Mouse (Mus musculus) heart, postnatal 14 days (tissue): ENCODE measurements around the gene Yaf2. TPM values are rescaled to one million over a fixed set of nuclear protein-coding genes. Genes with fewer than 3 reads are reported as not detected.
A peak's percentile ranks its signal among the peaks of the same experiment; 100 is the strongest.
"Not testable (repeated sequence)": the region's sequence is repeated elsewhere in the genome, so short reads cannot be mapped to it uniquely, and the experiment has no call there.

Experiments
- DNase-seq, 2 experiments: peaks; one replicate each; pipeline ENCODE4 v3.0.0; 2021 to 2022
- intact Hi-C: fragments of 180-260 bp; cut with DNase I; formaldehyde crosslinking; loops from one replicate; pipeline ENCODE4 v1.15.1; 2025
- long read RNA-seq, 2 experiments: library from polyadenylated mRNA; stranded (forward); transcript quantifications; one replicate each; pipeline ENCODE4 v2.0.0; 2021
- total RNA-seq, 2 experiments: library from RNA; stranded (reverse); gene quantifications; 2 replicates each; pipeline ENCODE4 v1.2.3; 2021

Gene Yaf2
- total RNA-seq, result 10 to 100 TPM; 20.0 to 21.4 TPM
- long read RNA-seq, experiment 1, transcript Yaf2-202 (5 exons, 1,870 nt), result minor isoform, 24 of 102 reads
- long read RNA-seq, experiment 1, transcript Yaf2-201 (4 exons, 1,676 nt), result major isoform, 64 of 102 reads
- long read RNA-seq, experiment 1, partial matches to known transcripts, result 12 of 102 reads
- long read RNA-seq, experiment 1, other reads (novel, unspliced or antisense), result 2 of 102 reads
- long read RNA-seq, experiment 2, transcript Yaf2-202 (5 exons, 1,870 nt), result minor isoform, 20 of 82 reads
- long read RNA-seq, experiment 2, transcript Yaf2-201 (4 exons, 1,676 nt), result major isoform, 46 of 82 reads
- long read RNA-seq, experiment 2, partial matches to known transcripts, result 16 of 82 reads
- long read RNA-seq, experiment 2, other reads (novel, unspliced or antisense), result 0 of 82 reads

DNA sequence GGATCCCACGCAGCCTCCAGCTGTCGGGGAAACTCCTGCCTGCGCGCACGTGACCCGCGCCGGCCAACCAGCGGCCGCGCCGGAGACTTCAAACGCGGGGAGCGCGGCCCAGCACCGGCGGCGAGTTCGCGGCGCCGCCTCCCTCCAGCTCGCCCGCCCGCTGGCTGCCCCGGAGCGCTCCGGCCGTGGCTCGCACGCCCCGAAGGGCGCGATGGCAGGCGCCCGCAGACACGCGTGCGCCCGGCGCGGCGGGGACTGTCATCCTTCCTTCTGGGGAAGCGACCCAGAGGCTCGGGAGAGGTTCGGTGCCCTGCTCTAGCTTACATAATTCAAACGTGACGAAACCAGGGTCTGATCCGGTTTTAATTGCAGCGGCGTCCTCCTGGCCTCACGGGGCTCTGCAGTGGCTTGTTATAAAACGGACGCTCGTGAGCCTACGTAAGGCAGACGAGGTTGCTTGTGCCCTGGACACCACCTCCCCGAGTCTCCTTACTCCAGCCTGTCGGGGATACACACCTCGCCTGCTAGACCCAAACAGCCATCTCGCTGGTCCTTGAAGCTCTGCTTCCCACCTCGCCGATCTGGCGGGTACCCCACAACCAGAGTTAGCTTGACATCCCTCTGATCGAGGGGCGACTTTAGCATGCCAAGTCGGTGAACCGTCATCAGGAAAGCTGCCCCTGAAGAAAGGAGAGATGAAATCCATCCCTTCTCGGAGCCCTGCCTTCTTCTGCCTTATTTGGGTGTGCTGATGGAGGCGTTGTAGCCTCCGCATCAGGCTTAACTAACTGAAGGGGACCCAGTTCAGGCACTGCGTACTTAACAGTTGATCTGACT lies at the start of gene Yaf2:
TSS of gene Yaf2 (minus strand) at position 11 of the 837 bp plus-strand sequence.
- DNase-seq, result peak; percentile 89 to 93
- intact Hi-C loops, result loop anchor here (2.0 to 5.0 kb wide), 3 partner anchors 62 to 180 kb away; partner anchors contain the start of genes Gxylt1, Pphln1 and Zcrb1

DNA sequence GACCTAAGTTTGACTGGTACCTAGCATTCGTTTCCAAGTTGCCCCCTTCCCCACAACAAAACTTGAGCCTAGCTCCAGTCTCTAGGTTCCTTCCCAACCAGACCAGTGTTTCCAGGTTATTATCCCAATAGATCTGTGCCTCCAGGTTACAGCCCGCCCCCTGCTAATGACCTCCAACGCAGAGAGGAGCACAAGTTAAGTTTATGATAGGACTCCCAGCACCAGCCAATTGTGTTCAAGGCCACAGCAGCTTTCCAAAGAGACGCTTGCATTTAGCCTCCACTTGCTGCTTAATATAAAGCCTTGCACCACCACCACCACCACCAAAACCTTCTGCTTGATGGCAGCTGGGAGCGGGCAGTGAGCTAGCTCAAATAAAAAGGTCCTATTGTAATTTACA lies 44.6 kb upstream of the Yaf2 start:
- DNase-seq, result no peak
- intact Hi-C loops, result loop anchor here (5.0 kb wide), 1 partner anchor 56 kb away; no protein-coding TSS in a partner anchor

DNA sequence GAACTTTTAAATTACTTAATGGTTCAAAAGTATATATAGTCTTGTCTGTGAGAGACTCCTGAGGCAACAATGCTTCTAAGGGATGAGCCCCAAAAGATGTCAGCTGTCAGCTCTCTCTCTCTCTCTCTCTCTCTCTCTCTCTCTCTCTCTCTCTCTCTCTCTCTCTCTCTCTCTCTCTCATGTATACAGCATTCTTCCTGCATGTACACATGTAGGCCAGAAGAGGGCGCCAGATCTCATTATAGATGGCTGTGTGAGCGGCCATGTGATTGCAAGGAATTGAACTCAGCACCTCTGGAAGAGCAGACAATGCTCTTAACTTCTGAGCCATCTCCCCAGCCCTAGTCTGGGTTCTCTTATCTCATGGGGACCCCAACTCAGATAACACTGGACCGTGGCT lies 42.4 kb upstream of the Yaf2 start:
- DNase-seq, result no peak
- intact Hi-C loops, result no loop called here

DNA sequence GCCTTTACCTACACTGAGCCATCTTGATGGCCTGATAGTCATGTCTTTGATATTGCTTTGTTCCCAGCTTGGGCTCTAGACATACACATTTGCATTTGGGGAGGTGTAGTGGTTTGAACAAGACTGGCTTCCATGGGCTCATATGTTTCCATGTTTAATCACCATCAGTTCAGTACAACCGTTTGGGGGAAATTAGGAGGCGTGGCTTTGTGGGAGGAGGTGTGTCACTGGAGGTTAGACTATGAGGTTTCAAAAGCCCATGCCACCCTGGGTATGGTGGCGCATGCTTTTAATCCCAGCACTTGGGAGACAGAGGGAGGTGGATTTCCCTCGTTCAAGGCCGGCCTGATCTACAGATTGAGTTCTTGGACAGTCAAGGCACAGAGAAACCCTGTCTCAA lies 39.0 kb upstream of the Yaf2 start:
- intact Hi-C loops, result no loop called here
- DNase-seq, result no peak

DNA sequence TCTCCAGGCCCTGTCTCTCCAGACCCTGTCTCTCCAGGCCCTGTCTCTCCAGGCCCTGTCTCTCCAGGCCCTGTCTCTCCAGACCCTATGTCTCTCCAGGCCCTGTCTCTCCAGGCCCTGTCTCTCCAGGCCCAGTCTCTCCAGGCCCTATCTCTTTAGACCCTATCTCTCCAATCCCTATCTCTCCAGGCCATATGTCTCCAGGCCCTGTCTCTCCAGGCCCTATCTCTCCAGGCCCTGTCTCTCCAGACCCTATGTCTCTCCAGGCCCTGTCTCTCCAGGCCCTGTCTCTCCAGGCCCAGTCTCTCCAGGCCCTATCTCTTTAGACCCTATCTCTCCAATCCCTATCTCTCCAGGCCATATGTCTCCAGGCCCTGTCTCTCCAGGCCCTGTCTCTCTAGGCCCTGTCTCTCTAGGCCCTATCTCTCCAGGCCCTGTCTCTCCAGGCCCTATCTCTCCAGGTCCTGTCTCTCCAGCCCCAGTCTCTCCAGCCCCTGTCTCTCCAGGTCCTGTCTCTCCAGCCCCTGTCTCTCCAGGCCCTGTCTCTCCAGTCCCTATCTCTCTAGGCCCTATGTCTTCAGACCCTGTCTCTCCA lies 35.9 kb upstream of the Yaf2 start:
- intact Hi-C loops, result not testable (repeated sequence)

DNA sequence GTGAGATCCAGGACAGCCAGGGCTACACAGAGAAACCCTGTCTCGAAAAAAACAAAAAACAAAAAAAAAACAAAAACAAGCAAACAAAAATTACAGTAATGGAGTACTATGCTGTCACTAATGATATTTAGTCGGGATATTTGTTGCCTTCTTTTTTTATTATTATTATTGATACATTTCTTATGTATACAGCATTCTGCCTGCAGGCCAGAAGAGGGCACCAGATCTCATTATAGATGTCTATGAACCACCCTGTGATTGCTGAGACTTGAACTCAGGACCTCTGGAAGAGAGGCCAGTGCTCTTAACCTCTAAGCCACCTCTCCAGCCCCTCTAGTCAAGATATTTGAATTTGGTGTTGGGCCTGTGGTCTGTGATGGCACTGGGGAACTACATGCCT lies 35.1 kb upstream of the Yaf2 start:
- intact Hi-C loops, result no loop called here
- DNase-seq, result no peak

More for the DNA sequence above, 35.9 kb upstream of the Yaf2 start:
- not testable (repeated sequence) for DNase-seq

DNA sequence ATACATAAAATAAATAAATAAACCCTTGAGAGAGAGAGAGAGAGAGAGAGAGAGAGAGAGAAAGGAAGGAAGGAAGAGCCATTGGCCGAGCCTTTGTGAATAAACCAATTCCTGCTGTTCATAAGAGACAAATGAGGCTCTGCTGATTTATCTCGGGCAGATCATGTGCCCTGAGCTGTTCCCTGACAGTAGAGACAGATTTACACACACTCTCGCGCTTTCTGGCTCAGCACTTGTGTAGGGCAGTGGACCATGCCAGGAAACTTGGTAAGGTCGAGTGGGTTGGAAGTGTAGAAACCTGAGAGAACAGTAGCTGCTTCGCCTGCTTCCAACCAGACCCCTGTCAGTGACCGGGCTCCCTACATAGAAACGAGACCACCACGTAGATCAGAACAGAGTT lies 31.8 kb upstream of the Yaf2 start:
- DNase-seq, result no peak
- intact Hi-C loops, result no loop called here

DNA sequence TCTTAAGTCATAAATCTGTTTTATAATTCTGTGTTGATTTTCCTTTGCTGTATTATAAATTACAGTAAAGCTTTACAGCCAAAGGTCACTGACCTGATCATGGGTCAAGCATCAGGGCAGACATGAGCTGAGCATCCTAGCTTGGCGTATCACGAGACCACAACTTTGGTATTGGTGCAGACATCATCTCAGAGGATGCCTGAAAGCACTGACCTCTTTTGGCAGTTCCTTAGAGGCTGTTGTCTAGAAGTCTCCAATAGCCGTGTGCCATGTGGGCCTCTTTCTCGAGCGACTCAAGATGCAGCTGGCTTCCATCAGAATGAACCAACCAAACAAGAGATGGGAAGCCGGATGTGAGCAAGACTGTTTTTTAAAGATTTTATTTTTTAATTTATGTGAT lies 28.8 kb upstream of the Yaf2 start:
- intact Hi-C loops, result no loop called here
- no peak for DNase-seq

DNA sequence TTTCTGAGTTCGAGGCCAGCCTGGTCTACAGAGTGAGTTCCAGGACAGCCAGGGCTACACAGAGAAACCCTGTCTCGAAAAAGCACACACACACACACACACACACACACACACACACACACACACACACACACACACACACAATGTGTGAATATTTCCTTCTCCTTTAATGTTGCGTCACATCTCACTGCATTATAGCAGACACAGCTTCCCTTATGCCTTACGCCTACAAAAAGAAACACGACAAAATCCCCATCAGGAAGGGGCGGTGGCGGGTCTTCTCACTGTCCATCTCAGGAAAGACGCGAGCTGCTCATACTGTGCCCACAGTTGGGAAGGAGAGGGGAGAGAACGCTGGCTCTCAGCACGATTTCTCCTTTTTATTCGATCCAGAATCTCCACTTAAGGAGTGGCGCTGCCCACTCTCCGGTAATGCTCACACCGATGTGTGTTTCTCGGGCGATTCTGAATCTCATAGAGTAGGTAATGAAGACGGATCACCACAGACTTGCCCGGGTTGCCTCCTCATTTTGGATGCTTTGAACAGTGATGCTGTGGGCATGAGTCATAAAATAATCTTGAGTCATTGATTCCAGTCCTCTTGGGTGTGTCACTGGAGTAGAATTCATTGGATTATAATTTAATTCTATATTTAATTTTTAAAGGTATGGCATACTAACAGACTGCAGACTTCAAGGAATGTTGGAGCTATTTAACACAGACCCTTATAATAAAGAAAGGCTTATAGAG lies 21.8 kb upstream of the Yaf2 start:
- intact Hi-C loops, result no loop called here
- no peak for DNase-seq

DNA sequence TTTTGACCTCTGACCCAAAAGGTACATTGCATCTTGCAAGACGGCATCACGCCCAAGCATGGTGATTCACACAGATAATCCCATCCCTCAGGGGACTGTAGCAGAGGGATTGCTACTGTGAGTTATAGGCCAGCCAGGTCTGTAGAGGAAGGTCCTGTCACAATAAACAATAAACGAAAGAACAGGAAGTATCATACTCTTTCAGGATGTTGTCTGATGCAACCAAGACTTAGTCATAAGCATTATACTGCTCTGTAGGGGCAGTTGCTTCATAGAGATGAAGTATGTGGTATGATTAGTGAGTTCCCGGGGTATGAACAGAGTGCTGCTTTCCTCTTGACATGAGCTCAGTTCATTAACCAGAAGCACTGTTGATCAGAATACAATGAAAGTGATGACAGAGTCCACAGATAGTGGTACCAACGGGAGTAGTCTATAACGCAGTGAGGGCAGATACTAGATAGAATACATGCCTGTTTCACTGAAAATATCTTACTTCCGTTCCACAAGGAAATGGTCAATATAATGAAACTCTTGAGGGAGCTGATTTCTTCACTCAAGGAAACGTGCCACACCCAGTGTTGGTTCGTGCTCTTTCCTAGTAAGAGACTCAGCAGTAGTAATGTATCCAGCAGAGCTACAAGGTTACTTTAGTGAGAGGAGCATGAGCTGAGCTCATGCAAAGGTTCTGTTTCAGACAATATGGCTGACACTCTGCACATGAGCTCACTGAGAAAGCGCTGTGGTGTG lies 4.1 kb upstream of the Yaf2 start:
- DNase-seq, result no peak
- intact Hi-C loops, result no loop called here

DNA sequence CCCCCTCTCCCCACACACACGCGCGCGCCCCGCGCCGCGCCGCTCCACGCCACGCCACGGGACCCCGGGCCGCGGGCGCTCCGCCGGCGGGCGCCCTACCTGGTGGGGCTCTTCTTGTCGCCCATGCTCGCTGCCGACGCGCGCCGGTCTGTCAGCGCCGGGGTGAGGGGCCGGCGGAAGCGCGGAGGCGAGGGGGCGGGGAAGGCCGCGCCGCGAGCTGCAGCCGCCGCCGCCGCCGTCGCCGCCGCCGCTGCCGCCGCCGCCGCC lies 144 bp downstream of the Yaf2 start:
- intact Hi-C loops, result loop anchor here (2.0 to 5.0 kb wide), 3 partner anchors 62 to 181 kb away; partner anchors contain the start of genes Gxylt1, Pphln1 and Zcrb1

DNA sequence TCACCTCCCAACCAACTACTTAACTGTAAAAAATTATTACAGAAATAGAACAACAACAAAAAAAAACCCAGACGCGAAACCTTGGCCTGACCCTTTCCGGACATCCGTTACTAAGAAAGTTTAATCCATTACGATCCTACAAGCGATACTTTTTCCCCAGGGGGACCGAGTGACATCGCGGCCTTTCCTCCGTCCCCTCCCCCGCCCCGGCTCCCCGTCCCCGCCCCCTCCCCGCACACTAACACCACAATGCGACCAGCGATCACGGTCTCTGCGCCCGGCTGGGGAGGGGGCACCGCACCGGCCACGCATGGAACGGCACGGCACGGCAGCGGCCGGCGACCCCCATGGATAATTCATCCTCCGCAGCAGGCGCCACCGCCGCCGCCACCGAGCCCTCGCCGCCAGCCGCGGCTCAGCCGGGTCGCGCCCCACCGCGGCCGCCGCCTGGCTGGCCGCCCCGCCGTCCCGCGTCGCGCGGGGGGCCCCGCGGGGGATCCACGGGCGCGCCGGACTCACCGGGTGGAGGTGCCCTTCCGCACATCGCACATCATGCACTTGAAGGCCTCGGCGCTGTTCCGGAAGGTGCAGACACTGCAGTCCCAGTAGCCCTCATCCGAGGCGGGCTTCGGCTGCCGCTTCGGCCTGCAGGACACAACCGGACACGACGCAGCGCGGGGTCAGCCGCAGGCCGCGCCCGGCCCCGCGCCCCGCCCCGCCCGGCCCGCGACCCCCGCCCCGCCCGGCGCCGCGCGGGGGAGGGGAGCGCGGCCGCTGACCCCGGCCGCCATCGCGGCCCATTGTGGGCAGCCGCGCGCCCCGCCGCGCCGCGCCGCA lies 696 bp downstream of the Yaf2 start:
- intact Hi-C loops, result loop anchor here (2.0 to 5.0 kb wide), 3 partner anchors 61 to 181 kb away; partner anchors contain the start of genes Gxylt1, Pphln1 and Zcrb1
- peak; percentile 59 to 62 for DNase-seq

More for the DNA sequence above, 144 bp downstream of the Yaf2 start:
- DNase-seq, result no peak

DNA sequence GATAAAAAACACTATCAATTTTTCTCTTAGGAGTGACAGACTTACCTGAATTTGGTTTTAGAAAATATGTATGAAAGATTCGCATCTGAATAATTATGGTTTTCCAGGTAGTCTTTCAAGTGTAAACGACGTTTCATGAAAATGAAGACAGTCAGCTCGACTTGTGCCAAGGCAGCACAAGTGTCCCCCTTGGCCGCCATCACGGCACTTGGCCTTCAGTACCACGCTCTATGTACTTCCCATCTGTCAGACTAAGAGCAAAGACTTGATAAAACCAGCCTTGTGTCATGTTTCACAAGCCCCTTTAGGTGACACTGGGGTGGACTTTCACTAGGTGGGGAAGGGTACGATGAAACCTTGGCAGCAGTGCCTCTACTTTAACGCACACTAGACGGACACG lies 5.5 kb downstream of the Yaf2 start:
- intact Hi-C loops, result no loop called here
- no peak for DNase-seq

DNA sequence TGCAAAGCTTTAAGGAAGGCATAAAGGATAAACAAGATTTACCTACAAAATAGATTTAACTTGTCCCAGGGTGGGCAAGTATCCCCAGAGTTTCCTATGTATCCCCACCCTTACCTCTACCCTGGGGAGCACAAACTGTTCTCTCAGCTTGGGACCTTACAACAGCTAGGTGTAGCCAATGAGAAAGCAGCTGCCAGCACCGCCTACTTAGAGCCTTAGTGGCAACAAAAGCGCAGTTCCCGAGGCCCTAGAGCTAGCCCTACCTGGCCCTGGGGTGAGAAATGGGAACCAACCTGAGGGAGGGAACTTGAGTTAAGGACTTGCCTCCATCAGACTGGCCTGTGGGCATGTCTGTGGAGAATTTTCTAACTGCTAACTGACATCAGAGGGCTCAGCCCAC lies 9.5 kb downstream of the Yaf2 start:
- intact Hi-C loops, result no loop called here
- DNase-seq, result no peak

DNA sequence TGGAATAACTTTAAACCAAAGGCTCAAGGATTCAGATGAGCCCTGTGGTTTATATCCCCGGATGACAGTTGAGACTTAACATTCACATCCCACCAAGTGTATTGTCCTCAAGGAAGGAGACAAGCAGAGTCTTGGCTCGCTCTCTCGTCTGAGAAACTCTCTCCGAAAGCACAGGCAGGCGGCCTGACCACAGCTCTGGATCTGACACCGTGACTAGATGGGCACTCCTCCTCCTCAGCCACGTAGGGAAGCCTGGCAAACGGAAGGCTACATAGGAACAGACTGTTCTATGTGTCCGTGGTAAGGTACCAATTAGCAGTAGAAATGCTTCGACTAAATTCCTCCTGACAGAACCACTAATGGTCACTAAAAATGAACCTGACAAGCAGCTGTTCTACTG lies 10.1 kb downstream of the Yaf2 start:
- intact Hi-C loops, result no loop called here
- peak in 1 of 2 experiments; percentile 22 for DNase-seq

DNA sequence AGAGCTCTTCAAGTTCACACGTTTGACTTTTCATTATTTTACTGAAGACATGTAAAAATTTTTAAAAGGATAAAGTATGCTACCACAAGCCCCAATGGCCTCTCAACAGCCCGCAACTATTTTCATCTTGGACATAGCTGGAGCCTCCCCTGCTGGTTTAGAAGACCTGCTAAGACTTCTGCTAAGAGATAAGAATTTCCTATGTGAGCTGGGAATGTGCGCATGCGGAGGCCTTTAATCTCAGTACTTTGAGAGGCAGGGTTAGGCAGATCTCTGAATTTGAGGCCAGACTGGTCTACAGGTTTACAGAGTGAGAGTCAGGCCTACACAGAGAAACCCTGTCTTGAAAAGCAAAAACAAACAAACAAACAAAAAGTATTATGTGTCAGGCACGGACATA lies 11.4 kb downstream of the Yaf2 start:
- DNase-seq, result no peak
- intact Hi-C loops, result no loop called here

DNA sequence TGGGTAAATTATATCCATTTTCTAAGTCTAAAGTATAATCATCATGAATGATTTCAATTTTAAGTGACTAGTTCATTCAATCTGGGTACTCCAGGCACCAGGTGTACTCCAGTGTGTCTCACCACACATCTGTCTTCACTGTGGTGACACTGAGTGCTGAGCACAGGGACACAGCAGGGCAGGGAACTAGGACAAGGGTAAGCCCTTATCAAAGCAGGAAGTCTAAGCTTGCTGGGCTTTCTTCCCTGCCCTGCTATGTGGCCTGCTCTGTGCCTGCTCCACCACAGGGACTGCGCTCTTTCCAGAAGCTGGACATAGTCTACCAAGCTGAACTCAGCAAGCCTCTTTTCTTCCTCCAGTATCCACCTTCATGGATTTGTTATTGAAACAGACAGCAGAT lies 18.0 kb downstream of the Yaf2 start:
- intact Hi-C loops, result no loop called here
- peak; percentile 18 to 30 for DNase-seq

DNA sequence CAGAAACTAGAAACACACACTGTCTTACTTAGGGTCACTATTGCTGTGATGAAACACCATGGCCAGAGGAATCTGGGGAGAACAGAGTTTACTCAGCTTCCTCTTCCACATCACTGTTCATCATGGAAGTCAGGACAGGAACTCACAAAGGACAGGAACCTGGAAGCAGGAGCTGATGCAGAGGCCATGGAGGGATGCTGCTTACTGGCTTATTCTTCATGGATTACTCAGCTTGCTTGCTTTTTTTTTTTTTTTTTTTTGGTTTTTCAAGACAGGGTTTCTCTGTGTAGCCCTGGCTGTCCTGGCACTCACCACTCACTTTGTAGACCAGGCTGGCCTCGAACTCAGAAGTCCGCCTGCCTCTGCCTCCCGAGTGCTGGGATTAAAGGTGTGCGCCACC lies 26.4 kb downstream of the Yaf2 start:
- intact Hi-C loops, DNase-seq: not testable (repeated sequence)

DNA sequence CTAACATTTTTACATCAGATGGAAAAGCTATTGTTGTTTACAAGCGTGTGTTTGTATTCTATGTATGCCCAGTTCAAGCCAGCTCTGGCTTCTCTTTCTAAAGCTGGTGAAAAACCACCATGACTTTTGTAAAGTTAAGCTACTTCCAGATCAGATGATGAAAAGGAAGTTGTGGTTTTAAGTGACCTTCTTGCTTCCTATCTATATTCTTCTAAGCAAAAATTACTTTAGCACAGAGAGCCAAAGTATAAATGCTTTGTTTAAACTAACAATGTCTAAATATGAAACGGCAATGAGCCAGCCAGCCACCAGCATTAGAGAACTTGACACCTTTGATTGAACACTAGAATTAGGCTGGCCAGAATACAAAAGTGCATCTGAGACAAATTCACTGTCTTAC lies 38.5 kb downstream of the Yaf2 start:
- intact Hi-C loops, result no loop called here
- no peak for DNase-seq
